Mouse (Mus musculus): ENCODE results near the gene Phykpl. TPM values are rescaled to one million over a fixed set of nuclear protein-coding genes. Genes with fewer than 3 reads are reported as not detected.

The Phykpl gene
- polyA plus RNA-seq, 1 experiment from 2014 or later: 17.7 TPM

- ATAC-seq (ENCODE audit: low FRiP score, low read depth): peak; percentile 80
- Histone ChIP-seq H3K27me3 (peaks cover 12% of the 10 kb centered on the region; the same call in 1 of the 2 replicates), H3K27ac (replicated peaks) (peak within 1 kb of the TSS; percentile 71), H3K9me3 (no peaks in the 10 kb centered on the region), H3K4me1 (peaks cover 21% of the 10 kb centered on the region), H3K4me3 (peak within 1 kb of the TSS; percentile 75), H3K4me2 (replicated peaks) (peak within 1 kb of the TSS; percentile 91), H3K9ac (replicated peaks) (peak within 1 kb of the TSS; percentile 79), H3K36me3 (no peaks in the 10 kb centered on the region)
- WGBS: under 1% methylated on average over 61 of the region's 61 CpGs
Measured at GRCm38 (mm10) chr11:51635525-51636322, 51.2 kb downstream of the Phykpl start, which contains the start of gene Rmnd5b. TSS of gene Rmnd5b (minus strand) at chr11:51635896.

GRCm38 (mm10) chr11:51636323-51636684 is 51.7 kb downstream of the Phykpl start:
- Histone ChIP-seq H3K9me3 (no peaks in the 10 kb centered on the region), H3K27me3 (peaks cover 12% of the 10 kb centered on the region; the same call in 1 of the 2 replicates), H3K4me2 (replicated peaks) (peak overlapping the region; percentile 91), H3K27ac (replicated peaks) (peak overlapping the region; percentile 71), H3K9ac (replicated peaks) (peak overlapping the region; percentile 79), H3K4me1 (peaks cover 21% of the 10 kb centered on the region), H3K36me3 (no peaks in the 10 kb centered on the region), H3K4me3 (peak overlapping the region; percentile 75)
- peak; percentile 31; the same call in 1 of the 2 replicates for ATAC-seq (ENCODE audit: low FRiP score, low read depth)
- 2% methylated on average over 6 of the region's 6 CpGs for WGBS

- no peak for ATAC-seq (ENCODE audit: low FRiP score, low read depth)
- no peaks in the 10 kb centered on the region for H3K36me3 ChIP-seq
- H3K4me3 ChIP-seq: no peak overlapping the region
- no peak overlapping the region for H3K27ac ChIP-seq (replicated peaks)
- WGBS: 4% methylated on average over 17 of the region's 17 CpGs
- peak overlapping the region; percentile 21; the same call in 1 of the 2 replicates for H3K4me2 ChIP-seq (replicated peaks)
- peaks cover 12% of the 10 kb centered on the region; the same call in 1 of the 2 replicates for H3K27me3 ChIP-seq
- peaks cover 21% of the 10 kb centered on the region for H3K4me1 ChIP-seq
- H3K9ac ChIP-seq (replicated peaks): no peak overlapping the region; the same call in 1 of the 2 replicates
- no peaks in the 10 kb centered on the region for H3K9me3 ChIP-seq
Measured at GRCm38 (mm10) chr11:51637971-51638414, 53.4 kb downstream of the Phykpl start.

- H3K27ac ChIP-seq (replicated peaks): no peak overlapping the region
- ATAC-seq (ENCODE audit: low FRiP score, low read depth): no peak
Measured at GRCm38 (mm10) chr11:51638497-51638896, 53.9 kb downstream of the Phykpl start.

GRCm38 (mm10) chr11:51640748-51641147 is 56.2 kb downstream of the Phykpl start:
- Histone ChIP-seq H3K4me1 (peaks cover 13% of the 10 kb centered on the region), H3K36me3 (0 out of 2 replicates have a peak, but pooled peaks cover 3% of the 10 kb centered on the region), H3K9ac (replicated peaks) (no peak overlapping the region), H3K27me3 (peaks cover 12% of the 10 kb centered on the region; the same call in 1 of the 2 replicates), H3K27ac (replicated peaks) (no peak overlapping the region), H3K9me3 (no peaks in the 10 kb centered on the region), H3K4me2 (replicated peaks) (no peak overlapping the region), H3K4me3 (no peak overlapping the region)
- no peak for ATAC-seq (ENCODE audit: low FRiP score, low read depth)
- WGBS: 90% methylated on average over 7 of the region's 7 CpGs

More at GRCm38 (mm10) chr11:51638497-51638896, 53.9 kb downstream of the Phykpl start:
- Histone ChIP-seq H3K9me3 (no peaks in the 10 kb centered on the region), H3K4me1 (peaks cover 21% of the 10 kb centered on the region), H3K36me3 (no peaks in the 10 kb centered on the region), H3K4me2 (replicated peaks) (no peak overlapping the region), H3K9ac (replicated peaks) (no peak overlapping the region), H3K4me3 (no peak overlapping the region), H3K27me3 (peaks cover 12% of the 10 kb centered on the region; the same call in 1 of the 2 replicates)
- 70% methylated on average over 5 of the region's 5 CpGs for WGBS

GRCm38 (mm10) chr11:51643202-51643601 is 58.6 kb downstream of the Phykpl start:
- ATAC-seq (ENCODE audit: low FRiP score, low read depth): no peak
- Histone ChIP-seq H3K9me3 (no peaks in the 10 kb centered on the region), H3K4me2 (replicated peaks) (no peak overlapping the region), H3K36me3 (0 out of 2 replicates have a peak, but pooled peaks cover 3% of the 10 kb centered on the region), H3K9ac (replicated peaks) (no peak overlapping the region), H3K4me3 (no peak overlapping the region), H3K27ac (replicated peaks) (no peak overlapping the region), H3K4me1 (peaks cover 4% of the 10 kb centered on the region), H3K27me3 (peaks cover under 1% of the 10 kb centered on the region; the same call in 1 of the 2 replicates)
- WGBS: 75% methylated on average over 9 of the region's 9 CpGs

- Histone ChIP-seq H3K36me3 (0 out of 2 replicates have a peak, but pooled peaks cover 3% of the 10 kb centered on the region), H3K4me2 (replicated peaks) (no peak overlapping the region), H3K4me1 (peaks cover 9% of the 10 kb centered on the region), H3K27me3 (no peaks in the 10 kb centered on the region; the same call in 1 of the 2 replicates), H3K9ac (replicated peaks) (no peak overlapping the region), H3K27ac (replicated peaks) (no peak overlapping the region), H3K9me3 (no peaks in the 10 kb centered on the region), H3K4me3 (no peak overlapping the region)
- no peak for ATAC-seq (ENCODE audit: low FRiP score, low read depth)
- 62% methylated on average over 15 of the region's 15 CpGs for WGBS
Measured at GRCm38 (mm10) chr11:51643761-51644160, 59.2 kb downstream of the Phykpl start.

GRCm38 (mm10) chr11:51644217-51644616 is 59.7 kb downstream of the Phykpl start:
- Histone ChIP-seq H3K27me3 (peaks cover 1% of the 10 kb centered on the region; the same call in 1 of the 2 replicates), H3K36me3 (0 out of 2 replicates have a peak, but pooled peaks cover 3% of the 10 kb centered on the region), H3K27ac (replicated peaks) (no peak overlapping the region), H3K9me3 (no peaks in the 10 kb centered on the region), H3K4me2 (replicated peaks) (no peak overlapping the region), H3K4me1 (peaks cover 14% of the 10 kb centered on the region), H3K4me3 (no peak overlapping the region), H3K9ac (replicated peaks) (no peak overlapping the region)
- 76% methylated on average over 16 of the region's 16 CpGs for WGBS
- ATAC-seq (ENCODE audit: low FRiP score, low read depth): no peak

- H3K4me1 ChIP-seq: peaks cover 25% of the 10 kb centered on the region
- no peak overlapping the region for H3K4me2 ChIP-seq (replicated peaks)
- H3K27ac ChIP-seq (replicated peaks): no peak overlapping the region
- no peak overlapping the region for H3K4me3 ChIP-seq
- 0 out of 2 replicates have a peak, but pooled peaks cover 3% of the 10 kb centered on the region for H3K36me3 ChIP-seq
- no peak for ATAC-seq (ENCODE audit: low FRiP score, low read depth)
- peaks cover 12% of the 10 kb centered on the region for H3K27me3 ChIP-seq
- no peaks in the 10 kb centered on the region for H3K9me3 ChIP-seq
- no peak overlapping the region for H3K9ac ChIP-seq (replicated peaks)
- WGBS: 94% methylated on average over 13 of the region's 13 CpGs
Measured at GRCm38 (mm10) chr11:51645293-51645692, 60.7 kb downstream of the Phykpl start.

- no peak overlapping the region for H3K9ac ChIP-seq (replicated peaks)
- no peak overlapping the region for H3K27ac ChIP-seq (replicated peaks)
- WGBS: 88% methylated on average over 7 of the region's 7 CpGs
- no peak for ATAC-seq (ENCODE audit: low FRiP score, low read depth)
- H3K36me3 ChIP-seq: 0 out of 2 replicates have a peak, but pooled peaks cover 3% of the 10 kb centered on the region
- H3K4me3 ChIP-seq: no peak overlapping the region
- peaks cover 21% of the 10 kb centered on the region for H3K27me3 ChIP-seq
- no peak overlapping the region for H3K4me2 ChIP-seq (replicated peaks)
- peaks cover 31% of the 10 kb centered on the region for H3K4me1 ChIP-seq
- no peaks in the 10 kb centered on the region for H3K9me3 ChIP-seq
Measured at GRCm38 (mm10) chr11:51646245-51646644, 61.7 kb downstream of the Phykpl start.

- Histone ChIP-seq H3K36me3 (0 out of 2 replicates have a peak, but pooled peaks cover 3% of the 10 kb centered on the region), H3K9me3 (no peaks in the 10 kb centered on the region), H3K4me1 (peaks cover 31% of the 10 kb centered on the region), H3K9ac (replicated peaks) (no peak overlapping the region), H3K27me3 (peaks cover 29% of the 10 kb centered on the region), H3K27ac (replicated peaks) (0 out of 2 replicates have a peak overlapping the region, but pooled peaks have one; percentile 4), H3K4me2 (replicated peaks) (no peak overlapping the region), H3K4me3 (no peak overlapping the region)
- no peak for ATAC-seq (ENCODE audit: low FRiP score, low read depth)
- 86% methylated on average over 15 of the region's 15 CpGs for WGBS
Measured at GRCm38 (mm10) chr11:51646751-51647667, 62.5 kb downstream of the Phykpl start.
